Mouse (Mus musculus): ENCODE measurements around the gene Man1a2.

DNA sequence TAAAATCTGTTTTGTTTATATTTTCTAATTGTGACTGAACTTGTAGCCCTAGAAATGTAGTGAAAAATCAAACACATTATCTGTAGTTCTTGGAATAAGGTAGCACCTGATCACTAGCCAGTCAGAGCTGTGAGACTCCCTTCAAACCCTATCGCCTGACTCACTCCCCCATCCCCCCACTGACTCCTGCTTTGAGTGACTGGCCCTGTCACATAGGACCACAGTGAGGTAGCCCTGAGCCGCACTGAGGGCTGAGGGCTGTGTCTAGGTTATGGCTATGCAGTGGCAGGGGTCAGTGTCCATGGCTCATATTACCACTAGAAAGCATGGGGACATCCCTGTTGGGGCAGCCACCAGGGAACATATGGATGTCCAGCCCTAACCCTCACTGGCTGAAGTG lies 80.8 kb downstream of the Man1a2 start:
- TF ChIP-seq CTCF (IDR thresholded peaks at IDR 0.05; ENCODE audit: low read depth) (no peak), EP300 (IDR thresholded peaks at IDR 0.05; ENCODE audit: low read depth) (no peak)

All from heart, postnatal 0 days (tissue).